In genomic region chr9:79689771-79690535, GRCm38 (mm10) we compare ENCODE assay signal across 13 mouse cellular contexts. TPM values are rescaled to one million over a fixed set of nuclear protein-coding genes. Genes with fewer than 3 reads are reported as not detected.
DNase-seq lines count a peak whose midpoint lies in the region; ATAC-seq and TF ChIP-seq lines count a peak whose summit lies in the region.
"Had no signal": no experiment of that assay in that cellular context is flagged by ENCODE, and none has a peak within 500 bp of the region (broad histone marks: within the 10 kb centered on the region; RNA-seq: fewer than 3 reads in every experiment).

No protein-coding gene starts in this region.

- no peak for TF ChIP-seq EP300 in stomach, postnatal 0 days (optimal IDR thresholded peaks at IDR 0.05)

- H3K36me3 ChIP-seq in kidney, embryonic 15.5 days: 0 out of 2 replicates have a peak, but pooled peaks cover 4% of the 10 kb centered on the region
- no peaks in the 10 kb centered on the region for H3K36me3 ChIP-seq in forebrain, embryonic 14.5 days (ENCODE audit: control insufficient read depth, insufficient read depth, low read length)
- no peaks in the 10 kb centered on the region for H3K36me3 ChIP-seq in neural tube, embryonic 14.5 days (ENCODE audit: control insufficient read depth, insufficient read depth, low read length)
- no peaks in the 10 kb centered on the region for H3K36me3 ChIP-seq in stomach, postnatal 0 days (ENCODE audit: control insufficient read depth, insufficient read depth, low read length)

- H3K4me3 ChIP-seq in kidney, embryonic 15.5 days (replicated peaks): no peak overlapping the region
- H3K4me3 ChIP-seq in forebrain, embryonic 14.5 days (ENCODE audit: low read depth, low read length): no peak overlapping the region
- no peak overlapping the region for H3K4me3 ChIP-seq in neural tube, embryonic 14.5 days (ENCODE audit: low read depth, low read length)
- H3K4me3 ChIP-seq in stomach, postnatal 0 days (ENCODE audit: low read depth, low read length): no peak overlapping the region

- peak; percentile 92 for ATAC-seq in kidney, embryonic 15.5 days (replicated peaks; ENCODE audit: low FRiP score)
- ATAC-seq in forebrain, embryonic 14.5 days: peak; percentile 58; the same call in 1 of the 2 replicates
- ATAC-seq in neural tube, embryonic 14.5 days (ENCODE audit: low read depth): peak; percentile 93
- no peak for ATAC-seq in stomach, postnatal 0 days (ENCODE audit: low FRiP score, low TSS enrichment)
- ATAC-seq: intestine, postnatal 0 days had no signal

- H3K9me3 ChIP-seq in kidney, embryonic 15.5 days (replicated peaks): no peaks in the 10 kb centered on the region
- H3K9me3 ChIP-seq in forebrain, embryonic 14.5 days (replicated peaks; ENCODE audit: control insufficient read depth, low read length): no peaks in the 10 kb centered on the region
- no peaks in the 10 kb centered on the region for H3K9me3 ChIP-seq in neural tube, embryonic 14.5 days (ENCODE audit: control insufficient read depth, low read length)
- H3K9me3 ChIP-seq in stomach, postnatal 0 days (ENCODE audit: control insufficient read depth, low read length): no peaks in the 10 kb centered on the region

- H3K27ac ChIP-seq in kidney, embryonic 15.5 days: peak overlapping the region; percentile 76
- no peak overlapping the region for H3K27ac ChIP-seq in forebrain, embryonic 14.5 days (ENCODE audit: low read depth, low read length)
- H3K27ac ChIP-seq in neural tube, embryonic 14.5 days (ENCODE audit: low read depth, low read length): no peak overlapping the region; the same call in 1 of the 2 replicates
- no peak overlapping the region for H3K27ac ChIP-seq in stomach, postnatal 0 days (replicated peaks)

- TF ChIP-seq CTCF in stomach, postnatal 0 days (IDR thresholded peaks at IDR 0.05; ENCODE audit: low read depth): no peak

- H3K4me2 ChIP-seq in kidney, embryonic 15.5 days: peak overlapping the region; percentile 37
- H3K4me2 ChIP-seq in forebrain, embryonic 14.5 days (ENCODE audit: low read length): no peak overlapping the region
- H3K4me2 ChIP-seq in neural tube, embryonic 14.5 days (ENCODE audit: low read depth, low read length): peak overlapping the region; percentile 11; the same call in 1 of the 2 replicates
- no peak overlapping the region for H3K4me2 ChIP-seq in stomach, postnatal 0 days (replicated peaks; ENCODE audit: low read depth)

- DNase-seq in kidney, adult 9 months: no peak
- peak; percentile 51 for DNase-seq in forebrain, embryonic 14.5 days (ENCODE audit: low spot score)
- DNase-seq in mesoderm, embryonic 11.5 days (ENCODE audit: low read depth, low spot score): peak; percentile 84
- DNase-seq in stomach, postnatal 0 days (ENCODE audit: low spot score): no peak
- DNase-seq in thymus, postnatal 0 days (ENCODE audit: low spot score): no peak
- DNase-seq in liver: no peak
- DNase-seq: adrenal gland, adult 2 months; cerebellum, adult 11-12 months; spleen, adult 18-20 months; thymus, adult 2 months had no signal

- 14% methylated on average over 11 of the region's 11 CpGs for WGBS in kidney, embryonic 15.5 days
- 55% methylated on average over 11 of the region's 11 CpGs for WGBS in forebrain, embryonic 14.5 days
- WGBS in neural tube, embryonic 14.5 days: 6% methylated on average over 11 of the region's 11 CpGs
- 53% methylated on average over 11 of the region's 11 CpGs for WGBS in stomach, postnatal 0 days

- H3K4me1 ChIP-seq in kidney, embryonic 15.5 days: peaks cover 16% of the 10 kb centered on the region
- no peaks in the 10 kb centered on the region; the same call in 1 of the 2 replicates for H3K4me1 ChIP-seq in forebrain, embryonic 14.5 days (ENCODE audit: control insufficient read depth, insufficient read depth, low read length)
- peaks cover 6% of the 10 kb centered on the region; the same call in 1 of the 2 replicates for H3K4me1 ChIP-seq in neural tube, embryonic 14.5 days (ENCODE audit: control insufficient read depth, insufficient read depth, low read length)
- no peaks in the 10 kb centered on the region for H3K4me1 ChIP-seq in stomach, postnatal 0 days (replicated peaks; ENCODE audit: control insufficient read depth, insufficient read depth)

- no peak overlapping the region for H3K9ac ChIP-seq in kidney, embryonic 15.5 days
- no peak overlapping the region for H3K9ac ChIP-seq in forebrain, embryonic 14.5 days (ENCODE audit: low read length)
- H3K9ac ChIP-seq in neural tube, embryonic 14.5 days (replicated peaks; ENCODE audit: low read depth, low read length): no peak overlapping the region
- H3K9ac ChIP-seq in stomach, postnatal 0 days (ENCODE audit: low read length): no peak overlapping the region

- no peaks in the 10 kb centered on the region for H3K27me3 ChIP-seq in kidney, embryonic 15.5 days
- H3K27me3 ChIP-seq in forebrain, embryonic 14.5 days (replicated peaks; ENCODE audit: control insufficient read depth, insufficient read depth, low read length): no peaks in the 10 kb centered on the region
- H3K27me3 ChIP-seq in neural tube, embryonic 14.5 days (ENCODE audit: control insufficient read depth, insufficient read depth, low read length): no peaks in the 10 kb centered on the region
- no peaks in the 10 kb centered on the region for H3K27me3 ChIP-seq in stomach, postnatal 0 days (ENCODE audit: control insufficient read depth, insufficient read depth, low read length)

RNA-seq across cellular contexts. Expression of gene Col12a1, which starts 28.7 kb away (rescaled TPM):
- 30.5 and 33.5 TPM in 2 replicates for polyA plus RNA-seq in kidney, embryonic 15.5 days (2015; fragmentation: Nextera tagmentation; extraction: Ambion mirVana)
- polyA plus RNA-seq in forebrain, embryonic 14.5 days (2014; fragmentation: Nextera tagmentation; extraction: Ambion mirVana): 5.0 and 7.7 TPM in 2 replicates
- 13.3 and 17.7 TPM in 2 replicates for polyA plus RNA-seq in neural tube, embryonic 14.5 days (2014; fragmentation: Nextera tagmentation; extraction: Ambion mirVana)
- 21.6 and 31.0 TPM in 2 replicates for polyA plus RNA-seq in stomach, postnatal 0 days (2015; fragmentation: Nextera tagmentation; extraction: Ambion mirVana)
- polyA plus RNA-seq in thymus, postnatal 0 days (2015; fragmentation: Nextera tagmentation; extraction: Ambion mirVana): 3.9 and 5.5 TPM in 2 replicates

Comparison
In these comparisons a context has a peak if more than half of its experiments do, and no peak if none do; other contexts are left out.
1. H3K4me2 ChIP-seq: peak in kidney, embryonic 15.5 days (single experiment) and neural tube, embryonic 14.5 days (single experiment); none in forebrain, embryonic 14.5 days (single experiment) and stomach, postnatal 0 days (single experiment).
2. DNase-seq: peak in forebrain, embryonic 14.5 days (single experiment) and mesoderm, embryonic 11.5 days (single experiment); none in kidney, adult 9 months (single experiment), stomach, postnatal 0 days (single experiment), thymus, postnatal 0 days (single experiment) and liver (single experiment).